Mouse (Mus musculus) embryonic fibroblast, embryonic 13.5 days (primary cell): ENCODE measurements around the gene Gm884. TPM values are rescaled to one million over a fixed set of nuclear protein-coding genes. Genes with fewer than 3 reads are reported as not detected.

Experiments
- H3K27ac ChIP-seq: 2 replicates; pipeline ENCODE4 v1.5.1; 2012; ENCODE audit warnings: low read length, control low read depth, inconsistent platforms; ENCODE audit not compliant: insufficient read depth
- H3K4me1 ChIP-seq: 2 replicates; pipeline ENCODE4 v1.6.1; 2011; ENCODE audit warnings: low read length; ENCODE audit not compliant: control insufficient read depth, insufficient read depth
- H3K4me3 ChIP-seq: 2 replicates; pipeline ENCODE4 v1.5.1; 2011; ENCODE audit warnings: mild to moderate bottlenecking, control low read depth, low read length; ENCODE audit not compliant: insufficient read depth
- CTCF ChIP-seq: IDR thresholded peaks from 2 replicates; pipeline ENCODE4 v1.5.1; 2011; ENCODE audit warnings: mild to moderate bottlenecking, control low read depth, low read length, moderate library complexity, borderline replicate concordance; ENCODE audit not compliant: insufficient read depth
- POLR2A ChIP-seq: IDR thresholded peaks from 2 replicates; pipeline ENCODE4 v1.6.1; 2011; ENCODE audit warnings: low read depth, mild to moderate bottlenecking, control low read depth, low read length, moderate library complexity
- polyA plus RNA-seq: library from polyadenylated mRNA; stranded (reverse); fragments of >200 nt; gene quantifications from 2 replicates; pipeline ENCODE4 v1.2.4, GENCODE M21; 2011; ENCODE audit warnings: low read depth; ENCODE audit not compliant: missing spikeins, insufficient read length

The Gm884 gene
- not detected in 2 replicates for polyA plus RNA-seq

DNA sequence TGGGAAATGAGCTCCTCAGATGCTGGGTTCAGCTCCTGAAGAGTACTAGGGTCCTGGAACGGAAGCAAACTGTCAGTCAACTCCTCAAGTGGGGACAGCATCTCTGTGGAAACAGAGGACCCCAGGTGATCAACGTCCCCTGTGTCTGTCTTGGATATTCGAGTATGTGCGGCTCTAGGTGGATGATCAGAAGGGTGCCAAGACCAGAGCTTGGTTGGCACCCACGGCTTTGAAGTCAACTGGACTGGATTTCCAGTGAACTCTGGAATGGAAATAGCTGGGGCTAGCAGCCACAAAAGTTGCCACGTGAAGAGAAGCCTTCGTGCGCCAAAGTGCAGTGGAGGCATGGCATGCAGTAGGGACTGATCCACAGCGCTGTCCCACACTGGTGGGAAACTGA, at the start of gene Gm884:
TSS of gene Gm884 (minus strand) at position 101 of the 400 bp plus-strand sequence.
- TF ChIP-seq CTCF = no peak
- no peak for TF ChIP-seq POLR2A
- Histone ChIP-seq H3K27ac (no peak within 1 kb of the TSS), H3K4me3 (no peak within 1 kb of the TSS), H3K4me1 (no peaks in the 10 kb centered on the region)

DNA sequence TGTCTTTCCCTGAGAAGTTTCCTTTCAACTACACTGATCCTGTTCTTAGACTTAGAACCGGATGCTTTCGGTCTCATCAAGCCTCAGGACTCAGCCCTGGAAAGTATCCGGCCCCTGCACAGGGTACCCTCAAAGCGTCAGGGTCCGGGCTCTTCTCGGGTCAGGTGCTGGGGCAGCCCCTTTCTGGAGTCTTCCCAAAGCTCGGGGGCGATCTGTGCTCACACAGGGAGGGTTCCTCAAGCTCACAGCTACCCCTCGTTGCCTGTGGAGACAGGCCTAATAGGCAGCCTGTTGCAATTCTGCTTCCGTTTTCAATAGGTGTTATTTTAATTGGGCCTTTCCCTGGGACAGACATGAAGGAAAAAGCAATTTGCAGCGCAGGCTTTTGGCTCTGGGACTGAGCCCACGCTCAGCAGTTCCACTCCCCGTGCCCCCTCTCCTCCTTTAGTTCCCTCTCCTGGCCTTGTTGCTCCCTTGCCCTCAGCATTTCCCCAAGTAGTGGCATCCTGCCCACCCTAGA, 46.0 kb upstream of the Gm884 start:
- Histone ChIP-seq H3K27ac (no peak overlapping the region), H3K4me3 (no peak overlapping the region), H3K4me1 (no peaks in the 10 kb centered on the region)
- TF ChIP-seq POLR2A = no peak
- no peak for TF ChIP-seq CTCF

DNA sequence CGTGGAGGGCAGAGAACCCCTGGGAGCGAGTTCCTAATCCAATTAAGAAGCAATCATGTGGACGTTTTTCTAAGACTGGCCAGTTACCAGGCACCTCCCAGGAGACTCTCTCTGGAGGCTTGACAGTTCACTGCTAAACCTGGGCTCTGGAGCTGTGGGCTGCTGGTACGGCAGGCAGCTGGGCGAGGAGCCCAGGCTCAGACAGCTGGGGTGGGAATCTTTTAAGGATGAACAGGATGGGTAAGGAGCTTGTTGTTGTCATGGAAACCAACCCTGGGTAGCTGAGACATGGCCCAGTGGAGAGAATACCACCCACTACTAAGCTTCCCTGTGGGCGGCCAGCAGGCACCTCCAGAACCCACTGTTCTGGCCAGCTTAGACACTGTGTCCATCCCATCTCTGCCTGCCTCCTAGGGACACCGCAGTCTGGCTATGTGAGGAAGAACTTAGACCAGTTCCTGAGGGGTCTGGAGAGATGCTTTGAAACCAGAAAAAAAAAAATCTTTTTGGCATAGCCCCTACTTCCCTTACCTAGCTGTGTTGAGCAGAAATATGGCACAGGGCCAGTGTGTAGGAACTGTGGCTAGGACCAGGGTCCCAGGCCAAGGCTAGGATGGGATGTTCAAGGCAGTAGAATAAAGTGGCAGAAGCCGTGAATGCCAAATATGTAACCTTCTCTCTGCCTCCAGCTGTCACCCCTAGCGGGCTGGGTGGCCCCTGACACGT, 45.4 kb upstream of the Gm884 start:
- H3K4me3 ChIP-seq = no peak overlapping the region
- H3K4me1 ChIP-seq = no peaks in the 10 kb centered on the region
- TF ChIP-seq POLR2A (no peak), CTCF (no peak)
- no peak overlapping the region for H3K27ac ChIP-seq

DNA sequence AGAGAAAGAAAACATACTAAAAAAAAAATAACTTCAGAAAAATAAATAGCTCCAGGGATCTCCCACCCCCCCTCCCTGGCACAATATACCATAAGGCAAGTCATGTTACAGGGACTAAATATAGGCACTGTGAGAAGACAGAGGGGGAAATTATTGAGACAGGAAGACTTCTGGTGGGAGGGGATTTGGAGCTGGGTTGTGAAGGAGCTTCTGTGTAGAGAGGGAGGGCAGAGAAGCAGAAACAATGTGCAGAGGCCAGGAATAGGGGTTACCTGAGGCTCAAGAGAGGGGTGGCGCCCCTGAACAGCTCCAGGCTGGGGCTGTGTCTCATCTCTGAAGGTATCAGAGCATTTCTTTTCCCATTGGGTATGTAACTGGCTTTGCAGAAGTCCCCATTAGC, 44.8 kb upstream of the Gm884 start:
- no peak for TF ChIP-seq CTCF
- no peak for TF ChIP-seq POLR2A
- no peak overlapping the region for H3K4me3 ChIP-seq
- H3K4me1 ChIP-seq = no peaks in the 10 kb centered on the region
- H3K27ac ChIP-seq = no peak overlapping the region

DNA sequence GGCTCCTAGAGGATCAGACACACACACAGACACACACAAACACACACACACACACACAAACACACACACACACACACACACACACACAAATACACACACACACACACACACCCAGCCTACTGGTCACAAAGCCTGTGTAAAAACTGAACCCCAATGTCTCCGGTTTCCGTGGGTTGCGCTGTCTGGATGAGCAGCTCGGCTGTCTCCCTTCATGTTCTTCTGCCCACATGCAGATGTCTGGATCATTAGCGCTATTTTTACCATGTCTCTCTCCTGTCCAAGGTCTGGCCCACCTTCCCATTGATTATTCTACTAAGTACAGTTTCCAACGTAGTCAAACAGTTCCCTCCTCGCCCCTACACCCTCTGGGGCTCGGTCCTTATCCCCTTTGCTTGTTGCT, 42.2 kb upstream of the Gm884 start:
- Histone ChIP-seq H3K4me1 (no peaks in the 10 kb centered on the region), H3K4me3 (no peak overlapping the region), H3K27ac (no peak overlapping the region)
- TF ChIP-seq CTCF (no peak), POLR2A (no peak)

DNA sequence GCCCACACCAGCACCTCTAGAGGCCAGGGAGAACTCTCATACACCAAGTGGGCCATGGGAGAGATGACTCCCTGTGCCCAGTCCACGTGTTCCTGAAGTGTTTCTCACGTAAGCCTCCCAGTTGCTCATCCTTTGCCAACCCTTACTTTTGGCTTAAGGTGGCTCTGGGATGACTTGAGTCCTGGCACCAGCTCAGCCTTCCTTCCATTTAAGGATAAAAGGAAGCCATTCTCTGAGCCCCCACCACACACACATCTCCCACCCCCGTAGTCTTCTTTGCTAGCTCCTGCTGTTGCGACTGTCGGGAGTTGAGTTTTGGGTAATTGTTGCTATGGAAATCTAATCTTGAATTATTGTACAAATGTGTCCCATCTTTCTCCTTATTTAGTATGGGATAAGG, 41.6 kb upstream of the Gm884 start:
- H3K4me3 ChIP-seq = no peak overlapping the region
- no peak overlapping the region for H3K27ac ChIP-seq
- no peaks in the 10 kb centered on the region for H3K4me1 ChIP-seq
- TF ChIP-seq CTCF = no peak
- no peak for TF ChIP-seq POLR2A

DNA sequence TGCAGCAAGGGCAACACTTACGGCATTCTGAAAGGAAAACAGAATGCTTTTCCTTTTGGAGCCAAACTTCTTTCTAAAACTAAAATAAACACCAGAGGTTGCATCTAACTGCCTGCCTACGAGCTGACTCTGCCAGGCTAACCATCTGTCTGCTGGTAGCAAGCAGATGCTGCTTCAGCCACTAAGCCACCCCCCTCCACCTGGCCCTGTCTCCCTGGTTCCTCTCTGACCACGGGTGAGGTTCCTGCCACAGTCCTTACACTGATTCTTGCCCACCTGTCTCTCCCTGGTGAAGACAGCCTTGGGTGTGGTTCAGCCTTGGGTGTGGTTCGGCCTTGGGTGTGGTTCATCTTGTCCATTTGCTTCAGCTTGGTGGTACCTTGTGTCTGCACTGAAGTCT, 40.9 kb upstream of the Gm884 start:
- TF ChIP-seq POLR2A (no peak), CTCF (no peak)
- Histone ChIP-seq H3K27ac (no peak overlapping the region), H3K4me1 (no peaks in the 10 kb centered on the region), H3K4me3 (no peak overlapping the region)

DNA sequence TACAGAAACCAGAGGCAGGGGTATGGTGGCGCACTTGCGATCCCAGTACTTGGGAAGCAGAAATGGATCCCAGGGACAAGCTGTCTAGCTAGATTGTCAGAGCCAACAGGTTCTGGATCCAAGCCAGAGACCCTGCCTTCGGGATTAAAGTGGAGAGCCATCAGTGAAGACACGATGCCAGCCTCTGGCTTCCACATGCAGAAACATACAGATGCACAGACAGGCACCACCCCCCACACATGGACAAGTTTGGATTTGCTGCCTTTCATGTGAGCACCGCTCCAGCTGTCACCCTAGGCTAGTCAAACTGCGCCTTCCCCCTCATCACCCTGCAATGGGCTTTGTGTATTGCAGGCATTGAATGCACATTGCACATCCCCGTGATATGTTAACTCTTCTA, 37.2 kb upstream of the Gm884 start:
- TF ChIP-seq POLR2A (no peak), CTCF (no peak)
- H3K27ac ChIP-seq = no peak overlapping the region
- no peaks in the 10 kb centered on the region for H3K4me1 ChIP-seq

DNA sequence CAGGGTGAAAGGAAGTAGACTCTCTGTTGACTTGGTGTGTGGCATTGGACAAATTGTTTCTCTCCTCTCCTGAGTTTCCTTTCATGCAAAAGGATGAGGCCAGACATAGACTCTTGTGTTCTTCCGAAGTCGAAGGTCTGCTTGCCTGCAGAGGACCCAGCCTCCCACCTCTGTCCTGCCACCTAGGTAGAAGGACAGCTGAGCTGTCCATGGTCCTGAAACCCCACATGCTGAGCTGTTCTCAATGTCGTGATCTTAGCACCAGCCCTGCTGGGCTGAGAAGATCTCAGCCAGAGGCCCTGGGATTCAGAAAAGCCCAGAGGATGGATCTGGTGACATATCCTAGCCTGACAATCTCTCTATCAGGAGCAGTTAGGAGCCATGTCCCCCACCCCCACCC, 35.6 kb upstream of the Gm884 start:
- no peak overlapping the region for H3K27ac ChIP-seq
- TF ChIP-seq CTCF = no peak

More for the DNA sequence above, 37.2 kb upstream of the Gm884 start:
- H3K4me3 ChIP-seq = no peak overlapping the region

DNA sequence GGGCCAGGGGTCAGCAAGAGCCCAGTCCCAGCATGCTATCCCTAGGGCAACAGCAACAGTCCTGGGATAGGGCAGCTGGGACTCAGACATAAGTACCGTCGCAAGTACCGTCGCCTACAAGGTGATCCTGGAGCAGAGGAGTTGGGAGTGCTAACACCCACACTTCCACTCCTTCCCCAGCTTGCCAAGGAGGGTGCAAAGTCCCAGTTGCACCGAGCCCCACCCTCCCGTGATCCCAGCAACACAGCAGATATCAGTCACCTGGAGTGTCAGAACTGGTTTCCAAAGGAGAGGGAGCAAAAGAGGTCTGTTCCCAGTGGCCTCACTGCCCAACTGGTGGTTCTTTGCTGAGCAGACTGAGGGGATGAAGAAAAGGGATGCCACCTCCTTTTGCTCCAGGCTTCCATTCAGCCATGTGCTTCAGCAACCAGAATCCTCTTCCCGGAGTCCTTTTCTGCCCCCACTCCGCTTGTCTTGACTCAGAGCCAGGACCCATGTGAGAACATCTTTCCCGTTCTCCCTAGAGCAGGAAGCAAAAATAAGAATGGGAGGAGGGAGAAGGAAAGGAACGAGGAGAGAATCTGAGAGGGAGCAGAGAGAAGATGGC, 32.5 kb upstream of the Gm884 start:
- Histone ChIP-seq H3K27ac (no peak overlapping the region), H3K4me1 (no peaks in the 10 kb centered on the region), H3K4me3 (no peak overlapping the region)
- no peak for TF ChIP-seq POLR2A
- TF ChIP-seq CTCF = no peak

More for the DNA sequence above, 35.6 kb upstream of the Gm884 start:
- Histone ChIP-seq H3K4me3 (no peak overlapping the region), H3K4me1 (no peaks in the 10 kb centered on the region)

DNA sequence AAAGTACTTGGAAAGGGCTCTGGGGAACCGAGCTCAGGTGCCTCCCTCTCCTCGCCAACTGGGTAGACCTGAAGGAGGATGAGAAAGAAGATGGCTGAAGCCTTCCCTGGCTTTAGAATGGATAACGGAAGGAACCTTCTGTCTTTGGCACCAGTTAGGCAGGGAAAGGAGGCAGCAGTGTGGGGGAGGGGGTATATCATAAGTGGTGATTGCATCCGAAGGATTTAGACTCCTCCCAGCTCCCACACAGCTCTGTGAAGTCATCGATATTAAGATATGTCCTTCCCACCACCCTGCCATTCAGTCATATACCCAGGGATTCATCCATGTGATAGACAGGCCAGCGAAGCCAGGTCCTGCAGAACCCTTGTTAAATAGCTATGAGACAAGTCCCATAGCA, 30.5 kb upstream of the Gm884 start:
- Histone ChIP-seq H3K27ac (no peak overlapping the region), H3K4me3 (no peak overlapping the region), H3K4me1 (no peaks in the 10 kb centered on the region)
- TF ChIP-seq POLR2A = no peak
- no peak for TF ChIP-seq CTCF
